Mouse (Mus musculus) T-helper 17 cell (primary cell): ENCODE results near the gene Bche.

Experiments used
- in situ Hi-C, 2 experiments: fragments of 300-600 bp; cut with MboI, MseI; formaldehyde crosslinking; loops; 1 replicate in 1 of 2; 2 replicates in 1 of 2; pipeline ENCODE4 v1.15.1; 2025; ENCODE audit warnings: high pct_unique_total_duplicates in 2 of 2

Bche gene

GRCm38 (mm10) chr3:73708410-73708714 lies at the start of gene Bche:
TSS of gene Bche (minus strand) at chr3:73708415.
- in situ Hi-C loops = no loop called here

GRCm38 (mm10) chr3:73741998-73742397 lies 33.8 kb upstream of the Bche start:
- in situ Hi-C loops = no loop called here

GRCm38 (mm10) chr3:73731677-73732076 lies 23.5 kb upstream of the Bche start:
- in situ Hi-C loops = no loop called here

GRCm38 (mm10) chr3:73729511-73729910 lies 21.3 kb upstream of the Bche start:
- in situ Hi-C loops = no loop called here

- in situ Hi-C loops = no loop called here
Measured at GRCm38 (mm10) chr3:73725711-73726110, 17.5 kb upstream of the Bche start.

- in situ Hi-C loops = no loop called here
Measured at GRCm38 (mm10) chr3:73724869-73725268, 16.7 kb upstream of the Bche start.

GRCm38 (mm10) chr3:73717610-73718284 lies 9.5 kb upstream of the Bche start:
- in situ Hi-C loops = loop anchor here in 1 of 2 experiments (10.0 kb wide), 1 partner anchor 1407 kb away; no protein-coding TSS in a partner anchor

- in situ Hi-C loops = loop anchor here in 1 of 2 experiments (10.0 kb wide), 1 partner anchor 1415 kb away; no protein-coding TSS in a partner anchor
Measured at GRCm38 (mm10) chr3:73709871-73710270, 1.7 kb upstream of the Bche start.

GRCm38 (mm10) chr3:73707461-73708409 lies 480 bp downstream of the Bche start:
- in situ Hi-C loops = no loop called here

- in situ Hi-C loops = no loop called here
Measured at GRCm38 (mm10) chr3:73706544-73706943, 1.7 kb downstream of the Bche start.

- in situ Hi-C loops = no loop called here
Measured at GRCm38 (mm10) chr3:73698889-73699288, 9.3 kb downstream of the Bche start.

GRCm38 (mm10) chr3:73673333-73673732 lies 34.9 kb downstream of the Bche start:
- in situ Hi-C loops = no loop called here

GRCm38 (mm10) chr3:73668172-73668571 lies 40.0 kb downstream of the Bche start:
- in situ Hi-C loops = no loop called here

GRCm38 (mm10) chr3:73667245-73668131 lies 40.7 kb downstream of the Bche start:
- in situ Hi-C loops = no loop called here

- in situ Hi-C loops = no loop called here
Measured at GRCm38 (mm10) chr3:73650281-73650680, 57.9 kb downstream of the Bche start.

- in situ Hi-C loops = no loop called here
Measured at GRCm38 (mm10) chr3:73647064-73647463, 61.2 kb downstream of the Bche start.

- in situ Hi-C loops = no loop called here
Measured at GRCm38 (mm10) chr3:73611421-73611820, 96.8 kb downstream of the Bche start.

- in situ Hi-C loops = no loop called here
Measured at GRCm38 (mm10) chr3:73591757-73592533, 116.3 kb downstream of the Bche start.
